In the genomic region with DNA sequence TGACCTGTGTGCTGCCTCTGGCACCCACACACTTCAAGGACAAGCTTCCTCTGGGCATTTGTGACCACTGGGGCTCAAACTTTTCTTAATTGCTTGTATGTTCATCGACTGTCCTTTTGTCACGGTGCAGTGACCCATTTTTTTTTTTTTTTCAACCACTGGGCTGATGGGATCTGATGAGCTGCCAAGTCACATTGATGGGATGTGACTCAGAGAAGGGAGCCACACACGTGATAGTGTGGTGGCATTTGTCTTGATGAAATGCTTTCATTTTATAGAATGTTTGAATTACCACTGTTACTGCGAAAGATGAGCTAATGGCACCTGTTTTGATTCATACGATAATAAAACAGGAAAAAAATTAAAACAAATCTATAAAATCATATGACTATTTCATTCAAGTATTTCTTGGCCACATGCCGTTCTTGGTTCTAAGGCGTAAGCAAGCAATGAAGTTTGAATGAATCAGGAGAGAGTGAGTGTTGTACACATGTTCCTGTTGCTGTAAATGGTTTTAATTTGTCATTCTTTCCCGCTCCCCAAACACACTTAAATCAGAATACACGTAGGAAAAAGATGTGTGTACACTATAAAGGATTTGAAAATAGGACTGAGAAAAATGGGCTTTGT, we compare ENCODE assay signal across 17 mouse cellular contexts.
A peak's percentile ranks its signal among the peaks of the same experiment; 100 is the strongest.
DNase-seq lines count a peak whose midpoint lies in the region; ATAC-seq and TF ChIP-seq lines count a peak whose summit lies in the region.
"Had no signal": no experiment of that assay in that cellular context is flagged by ENCODE, and none has a peak within 500 bp of the region (broad histone marks: within the 10 kb centered on the region; RNA-seq: fewer than 3 reads in every experiment).

No protein-coding gene starts in this region.

- intact Hi-C loops in heart, postnatal 10 days (cut with DNase I): no loop called here

- DNase-seq in heart, adult 11 months: peak; percentile 94
- DNase-seq in heart, postnatal 10 days: no peak
- peak; percentile 10 for DNase-seq in midbrain, postnatal 0 days (ENCODE audit: low spot score)
- no peak for DNase-seq in midbrain, embryonic 14.5 days
- DNase-seq in skeletal muscle tissue, adult 2 months (ENCODE audit: low read depth, low spot score): peak; percentile 23
- no peak for DNase-seq in cerebellum, adult 18-20 months
- no peak for DNase-seq in spleen, postnatal 10 days (ENCODE audit: low spot score in 2 of 2)
- DNase-seq: gastrocnemius, adult 2 months; kidney, postnatal 14 days had no signal

- no peak overlapping the region for H3K9ac ChIP-seq in midbrain, postnatal 0 days (replicated peaks; ENCODE audit: low read length, poor library complexity, severe bottlenecking)
- no peak overlapping the region for H3K9ac ChIP-seq in midbrain, embryonic 14.5 days (replicated peaks; ENCODE audit: low read length)
- no peak overlapping the region for H3K9ac ChIP-seq in heart, embryonic 13.5 days
- H3K9ac ChIP-seq: heart, embryonic 15.5 days; liver, embryonic 15.5 days; neural tube, embryonic 15.5 days had no signal

- no peak for TF ChIP-seq CTCF in midbrain, postnatal 0 days (IDR thresholded peaks at IDR 0.05)

- no peak overlapping the region for H3K27ac ChIP-seq in midbrain, postnatal 0 days (ENCODE audit: low read depth, low read length)
- H3K27ac ChIP-seq in midbrain, embryonic 14.5 days (replicated peaks; ENCODE audit: low read depth, low read length): no peak overlapping the region
- H3K27ac ChIP-seq in heart, embryonic 13.5 days (replicated peaks): peak overlapping the region; percentile 59; the same call in 1 of the 2 replicates
- H3K27ac ChIP-seq: heart, embryonic 15.5 days; liver, embryonic 15.5 days; neural tube, embryonic 15.5 days had no signal

- no peak overlapping the region for H3K4me2 ChIP-seq in midbrain, postnatal 0 days (ENCODE audit: low read depth, low read length, poor library complexity, severe bottlenecking)
- H3K4me2 ChIP-seq in midbrain, embryonic 14.5 days (ENCODE audit: low read length): no peak overlapping the region
- H3K4me2 ChIP-seq in heart, embryonic 13.5 days: no peak overlapping the region
- H3K4me2 ChIP-seq: heart, embryonic 15.5 days; liver, embryonic 15.5 days; neural tube, embryonic 15.5 days had no signal

- no peaks in the 10 kb centered on the region for H3K4me1 ChIP-seq in midbrain, postnatal 0 days (ENCODE audit: insufficient read depth, low read length)
- H3K4me1 ChIP-seq in midbrain, embryonic 14.5 days (ENCODE audit: control insufficient read depth, insufficient read depth, low read length): no peaks in the 10 kb centered on the region
- peaks cover 53% of the 10 kb centered on the region for H3K4me1 ChIP-seq in heart, embryonic 13.5 days
- H3K4me1 ChIP-seq: liver, embryonic 15.5 days; neural tube, embryonic 15.5 days had no signal

- no peak overlapping the region for H3K4me3 ChIP-seq in midbrain, postnatal 0 days (ENCODE audit: low read depth, low read length)
- H3K4me3 ChIP-seq in midbrain, embryonic 14.5 days (replicated peaks; ENCODE audit: low read depth, low read length): no peak overlapping the region
- no peak overlapping the region for H3K4me3 ChIP-seq in heart, embryonic 13.5 days
- H3K4me3 ChIP-seq: gastrocnemius, adult 2 months; heart, embryonic 15.5 days; liver, embryonic 15.5 days; neural tube, embryonic 15.5 days had no signal

- no peaks in the 10 kb centered on the region for H3K36me3 ChIP-seq in midbrain, postnatal 0 days (ENCODE audit: insufficient read depth, low read length)
- no peaks in the 10 kb centered on the region for H3K36me3 ChIP-seq in midbrain, embryonic 14.5 days (ENCODE audit: control insufficient read depth, insufficient read depth, low read length)
- H3K36me3 ChIP-seq in heart, embryonic 13.5 days: no peaks in the 10 kb centered on the region
- H3K36me3 ChIP-seq: heart, embryonic 15.5 days; liver, embryonic 15.5 days; neural tube, embryonic 15.5 days had no signal

- H3K9me3 ChIP-seq in midbrain, postnatal 0 days (ENCODE audit: low read length): no peaks in the 10 kb centered on the region
- H3K9me3 ChIP-seq in midbrain, embryonic 14.5 days (ENCODE audit: control insufficient read depth, low read length): no peaks in the 10 kb centered on the region
- no peaks in the 10 kb centered on the region for H3K9me3 ChIP-seq in heart, embryonic 13.5 days
- H3K9me3 ChIP-seq: heart, embryonic 15.5 days; liver, embryonic 15.5 days; megakaryocyte, embryonic 14.5 days; neural tube, embryonic 15.5 days had no signal

- ATAC-seq in midbrain, postnatal 0 days (ENCODE audit: low FRiP score): no peak
- ATAC-seq in midbrain, embryonic 14.5 days (ENCODE audit: low FRiP score, low TSS enrichment): no peak
- no peak for ATAC-seq in heart, embryonic 13.5 days (ENCODE audit: extremely low read depth, insufficient number of reproducible peaks, low FRiP score, low TSS enrichment)
- ATAC-seq: CD4-positive, CD25-positive, alpha-beta regulatory T cell, adult 4 months; forebrain, embryonic 16.5 days; inflammation-experienced regulatory T-cells, adult 6 months had no signal

- WGBS in midbrain, postnatal 0 days: 74% methylated on average over 9 of the region's 9 CpGs
- 75% methylated on average over 9 of the region's 9 CpGs for WGBS in midbrain, embryonic 14.5 days
- 70% methylated on average over 9 of the region's 9 CpGs for WGBS in heart, embryonic 13.5 days

- no peaks in the 10 kb centered on the region for H3K27me3 ChIP-seq in midbrain, postnatal 0 days (ENCODE audit: insufficient read depth, low read length)
- no peaks in the 10 kb centered on the region for H3K27me3 ChIP-seq in midbrain, embryonic 14.5 days (ENCODE audit: control insufficient read depth, insufficient read depth, low read length)
- H3K27me3 ChIP-seq in heart, embryonic 13.5 days (replicated peaks): no peaks in the 10 kb centered on the region
- H3K27me3 ChIP-seq: heart, embryonic 15.5 days; liver, embryonic 15.5 days; megakaryocyte, embryonic 14.5 days; neural tube, embryonic 15.5 days had no signal

Comparison
In these comparisons a context has a peak if more than half of its experiments do, and no peak if none do; other contexts are left out.
1. DNase-seq: peak in heart, adult 11 months (single experiment), midbrain, postnatal 0 days (single experiment) and skeletal muscle tissue, adult 2 months (single experiment); none in heart, postnatal 10 days (0 of 2), midbrain, embryonic 14.5 days (single experiment), cerebellum, adult 18-20 months (0 of 2) and spleen, postnatal 10 days (0 of 2).